Mouse (Mus musculus) gastrocnemius, postnatal 4 days (tissue): ENCODE results near the gene Gm10837. TPM values are rescaled to one million over a fixed set of nuclear protein-coding genes. Genes with fewer than 3 reads are reported as not detected.

Experiments used
- DNase-seq, 2 experiments: peaks; one replicate each; pipeline ENCODE4 v3.0.0; 2021 to 2022; ENCODE audit warnings: low spot score in 2 of 2, mixed read lengths in 2 of 2
- total RNA-seq, 2 experiments: library from RNA; stranded (reverse); gene quantifications; 2 replicates each; pipeline ENCODE4 v1.2.3; 2021

Gene Gm10837
- total RNA-seq, 2 experiments from 2014 or later: not detected

- DNase-seq: no peak
Measured at GRCm38 (mm10) chr14:122464351-122464762, 26.0 kb upstream of the Gm10837 start.

GRCm38 (mm10) chr14:122464763-122465741 is 25.3 kb upstream of the Gm10837 start, which contains the start of gene Zic5:
TSS of gene Zic5 (minus strand) at chr14:122465677.
- no peak for DNase-seq

- DNase-seq: no peak
Measured at GRCm38 (mm10) chr14:122465931-122466490, 24.4 kb upstream of the Gm10837 start.

DNA sequence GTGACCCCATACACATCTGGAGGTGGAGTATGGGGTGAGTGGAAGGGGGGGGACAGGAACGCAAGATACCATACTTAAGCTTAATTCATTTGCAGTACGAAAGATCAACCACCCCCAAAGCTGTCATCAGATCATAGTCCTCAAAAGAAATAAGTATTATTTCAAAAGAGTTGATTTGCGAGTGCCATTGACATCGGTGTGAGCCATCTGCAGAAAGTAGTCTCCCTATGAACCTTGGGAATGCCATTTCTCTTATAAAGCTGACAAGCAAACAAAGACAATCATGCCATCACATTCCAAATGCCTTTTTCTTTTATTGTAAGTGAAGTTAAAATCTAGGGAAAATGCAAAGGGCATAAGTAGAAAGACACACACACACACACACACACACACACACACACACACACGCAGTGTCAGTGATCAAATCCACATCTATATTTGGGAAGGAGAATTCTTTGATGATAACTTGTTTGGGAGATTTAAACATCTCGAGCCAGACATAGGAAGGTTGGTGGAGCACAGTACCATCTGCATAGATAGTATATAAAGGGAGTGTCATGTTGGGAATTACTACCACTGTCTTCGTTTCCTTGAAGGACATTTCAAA is 23.5 kb upstream of the Gm10837 start:
- no peak for DNase-seq

- DNase-seq: no peak
Measured at GRCm38 (mm10) chr14:122467926-122468841, 22.2 kb upstream of the Gm10837 start.

DNA sequence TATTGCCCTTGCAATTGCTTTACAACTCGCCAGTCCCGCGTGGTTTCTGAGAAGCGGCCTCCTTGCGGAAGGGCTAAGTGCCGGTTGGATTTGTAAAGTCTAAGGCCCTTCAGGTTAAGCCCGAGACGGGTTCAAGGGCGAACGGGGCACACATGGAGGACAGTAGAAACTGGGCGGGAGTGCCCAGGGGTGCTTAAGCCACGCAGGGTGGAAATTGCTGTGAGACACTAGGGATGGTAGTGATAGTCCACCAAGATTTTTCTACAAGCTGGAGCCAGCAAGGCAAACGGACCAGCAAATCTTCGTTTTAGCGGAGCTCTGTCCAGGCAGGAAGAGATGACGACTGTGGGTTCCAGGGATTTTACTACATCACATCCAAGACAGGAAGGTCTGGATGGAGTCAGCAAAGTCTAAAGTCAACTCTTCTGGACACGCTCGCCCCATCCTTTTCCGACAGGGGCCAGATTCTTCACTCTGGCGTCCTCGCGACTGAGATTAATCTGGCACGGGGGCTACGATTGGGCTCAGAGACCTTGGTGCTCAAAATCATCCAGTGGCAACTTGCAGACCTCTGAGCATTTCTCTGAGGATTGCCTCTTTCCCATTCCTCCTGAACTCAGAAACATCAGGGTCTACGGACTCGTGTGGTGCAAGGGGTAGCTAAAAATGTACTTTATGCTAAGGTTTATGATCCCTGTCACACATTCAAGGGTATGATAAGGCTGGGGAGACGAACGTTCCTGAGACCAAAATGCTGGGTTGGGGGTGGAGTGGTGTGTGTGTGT is 21.2 kb upstream of the Gm10837 start:
- DNase-seq: no peak

- DNase-seq: no peak
Measured at GRCm38 (mm10) chr14:122471449-122472085, 18.8 kb upstream of the Gm10837 start.

DNA sequence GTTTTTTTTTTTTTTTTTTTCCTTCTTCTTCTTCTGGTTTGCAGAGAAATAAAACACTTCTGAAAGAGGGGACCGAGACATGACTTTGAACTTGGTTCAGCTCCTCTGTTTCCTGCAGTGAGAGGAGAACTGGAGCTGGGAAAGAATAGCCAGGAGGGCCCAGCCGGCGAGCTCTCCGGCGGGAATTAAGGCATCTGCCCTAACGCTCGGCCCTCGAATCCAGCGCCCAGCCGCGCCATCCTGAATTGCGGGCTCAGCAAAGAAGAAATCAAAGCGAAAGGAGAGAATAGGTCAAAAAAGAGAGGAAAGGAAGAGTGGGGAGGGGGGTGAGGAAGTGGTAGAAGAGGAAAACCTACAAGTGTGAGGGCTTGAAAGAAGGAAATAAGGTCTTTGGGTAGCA is 18.2 kb upstream of the Gm10837 start:
- DNase-seq: no peak

DNA sequence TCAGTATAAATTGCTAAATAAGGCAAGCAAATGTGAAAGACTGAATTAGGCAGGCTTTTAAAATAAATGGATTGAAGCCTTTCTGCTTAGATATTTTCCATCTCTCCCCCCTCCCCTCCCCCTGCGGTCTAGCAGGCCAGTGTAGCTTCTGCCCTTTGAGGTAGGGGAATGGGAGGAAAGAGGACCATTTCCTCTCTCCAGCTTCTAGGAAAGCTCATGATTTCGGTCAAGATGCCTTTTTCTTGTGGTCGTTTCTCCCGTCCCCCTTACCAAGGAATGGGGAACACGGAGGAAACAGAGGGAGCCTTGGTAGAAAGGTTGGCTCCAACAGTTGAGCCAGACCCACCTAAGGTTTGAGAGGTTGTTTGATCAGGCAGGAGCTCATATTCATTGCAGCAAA is 17.7 kb upstream of the Gm10837 start:
- no peak for DNase-seq

GRCm38 (mm10) chr14:122473211-122473751 is 17.1 kb upstream of the Gm10837 start:
- no peak for DNase-seq

DNA sequence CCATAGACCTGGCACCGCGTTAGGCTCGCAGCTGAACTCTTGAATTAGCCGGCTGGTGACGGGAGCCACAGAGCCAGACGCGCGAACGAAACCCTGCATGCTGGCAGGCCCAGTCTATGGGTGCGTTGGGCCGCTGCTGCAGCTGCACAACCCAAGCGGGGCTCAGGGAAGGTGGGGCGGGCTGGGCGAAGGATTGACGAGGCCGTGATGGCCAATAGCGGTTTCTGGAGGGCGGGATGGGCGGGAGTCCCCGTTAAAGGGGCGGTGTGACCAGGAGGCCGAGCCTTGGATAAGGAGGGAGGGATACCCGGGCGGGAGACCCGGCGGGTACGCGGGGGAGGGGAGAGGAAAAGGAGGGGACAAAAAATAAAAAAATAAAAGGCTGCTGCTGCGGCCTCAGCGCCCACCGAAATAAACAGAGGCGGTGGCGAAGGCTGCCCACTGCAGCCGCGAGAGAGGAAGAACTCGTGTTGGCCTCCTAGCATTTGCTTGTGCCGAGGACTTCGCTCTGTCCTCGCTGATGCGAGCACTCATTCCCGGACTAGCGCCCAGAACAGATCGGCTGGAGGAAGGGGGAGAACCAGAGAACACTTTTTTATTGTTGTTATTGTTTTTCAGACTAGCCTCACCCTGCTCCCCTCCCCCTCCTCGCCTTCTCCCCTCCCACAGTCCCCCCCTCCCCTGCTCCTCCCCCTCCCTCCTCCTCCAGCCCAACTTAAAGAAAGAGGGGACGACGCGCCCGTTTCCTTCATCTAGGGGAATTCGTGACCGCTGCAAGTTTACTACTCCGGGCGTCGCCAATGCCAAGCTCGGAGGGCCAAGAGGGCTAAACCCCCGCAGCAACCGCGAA is 16.1 kb upstream of the Gm10837 start:
- DNase-seq: no peak

DNA sequence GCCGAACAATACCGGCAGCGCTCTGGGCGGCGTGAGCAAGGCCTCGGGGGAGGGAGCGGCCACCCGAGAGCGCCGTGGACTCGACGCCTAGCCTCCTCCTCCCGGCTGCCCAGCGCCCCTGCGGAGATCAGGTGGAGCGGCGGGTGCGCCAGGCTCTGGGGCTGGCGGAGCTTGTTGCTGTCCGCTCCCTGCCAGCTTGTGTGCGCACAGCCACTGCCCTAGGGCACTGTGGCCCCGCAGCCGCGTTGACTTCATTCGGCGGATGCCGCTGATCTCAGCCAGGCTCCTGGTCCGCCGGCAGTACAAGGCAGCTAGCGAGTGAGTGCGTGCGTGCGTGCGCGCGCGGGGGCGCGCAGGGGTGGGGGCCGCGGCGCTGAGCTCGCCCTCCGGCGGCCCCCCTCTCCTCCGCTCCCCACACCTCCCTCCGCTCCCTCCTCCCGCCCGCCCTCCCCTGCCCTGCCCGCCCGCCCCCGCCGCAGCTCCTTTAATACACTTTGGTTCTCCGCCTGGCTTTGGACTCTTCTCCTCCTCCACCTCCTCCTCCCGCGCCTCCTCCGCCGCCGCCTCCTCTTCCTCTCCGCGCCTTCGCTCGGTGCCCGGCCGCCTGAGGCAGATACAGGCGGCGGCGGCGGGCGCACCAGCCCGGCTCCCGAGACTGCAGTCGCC is 15.4 kb upstream of the Gm10837 start, which contains the start of gene Zic2:
Gene Zic2, plus strand, starts transcription at position 545 of the 666 bp plus-strand sequence.
- DNase-seq: no peak

GRCm38 (mm10) chr14:122475557-122476040 is 14.8 kb upstream of the Gm10837 start:
- peak in 1 of 2 experiments; percentile 23 for DNase-seq

GRCm38 (mm10) chr14:122476041-122476821 is 14.2 kb upstream of the Gm10837 start:
- DNase-seq: no peak

- DNase-seq: no peak
Measured at GRCm38 (mm10) chr14:122476822-122477215, 13.6 kb upstream of the Gm10837 start.

GRCm38 (mm10) chr14:122477261-122477671 is 13.1 kb upstream of the Gm10837 start:
- no peak for DNase-seq
